Mouse (Mus musculus) CH12.LX (cell line): ENCODE data around the gene Arf5.

Source experiments
- CTCF ChIP-seq, 2 experiments: IDR thresholded peaks in 1 of 2; conservative IDR thresholded peaks in 1 of 2; 2 replicates each; pipeline ENCODE4 v1.5.1; 2011 to 2012; ENCODE audit warnings: low read depth in 2 of 2, low read length in 2 of 2, improper control_type of control experiment in 1 of 2, inconsistent platforms in 1 of 2, mild to moderate bottlenecking in 1 of 2, moderate library complexity in 1 of 2
- EP300 ChIP-seq: IDR thresholded peaks from 2 replicates; pipeline ENCODE4 v1.6.1; 2011; ENCODE audit warnings: low read length, improper control_type of control experiment
- ETS1 ChIP-seq: conservative IDR thresholded peaks from 2 replicates; pipeline ENCODE4 v1.6.1; 2012; ENCODE audit warnings: low read depth, mild to moderate bottlenecking, inconsistent platforms, low read length, improper control_type of control experiment, moderate library complexity
- HCFC1 ChIP-seq: IDR thresholded peaks from 2 replicates; pipeline ENCODE4 v1.6.1; 2012; ENCODE audit warnings: low read depth, mild to moderate bottlenecking, inconsistent platforms, low read length, improper control_type of control experiment
- KAT2A ChIP-seq: IDR thresholded peaks from 2 replicates; pipeline ENCODE4 v1.6.1; 2012; ENCODE audit warnings: low read length, improper control_type of control experiment, inconsistent platforms; ENCODE audit not compliant: insufficient replicate concordance
- MYC ChIP-seq: IDR thresholded peaks from 2 replicates; pipeline ENCODE4 v1.6.1; 2011; ENCODE audit warnings: low read depth, mild to moderate bottlenecking, improper control_type of control experiment, low read length
- NRF1 ChIP-seq: IDR thresholded peaks from 2 replicates; pipeline ENCODE4 v1.6.1; 2014; ENCODE audit warnings: low read depth, mild to moderate bottlenecking, inconsistent platforms, low read length, improper control_type of control experiment, moderate library complexity
- POLR2A ChIP-seq: IDR thresholded peaks from 2 replicates; pipeline ENCODE4 v1.6.1; 2011; ENCODE audit warnings: low read depth, mild to moderate bottlenecking, improper control_type of control experiment, low read length
- TBP ChIP-seq: conservative IDR thresholded peaks from 2 replicates; pipeline ENCODE4 v1.6.1; 2011; ENCODE audit warnings: low read depth, low read length, improper control_type of control experiment
- USF1 ChIP-seq: IDR thresholded peaks from 2 replicates; pipeline ENCODE4 v1.6.1; 2014; ENCODE audit warnings: low read depth, mild to moderate bottlenecking, inconsistent platforms, low read length, improper control_type of control experiment
- ZMIZ1 ChIP-seq: IDR thresholded peaks from 2 replicates; pipeline ENCODE4 v1.6.1; 2012; ENCODE audit warnings: low read depth, mild to moderate bottlenecking, inconsistent platforms, low read length, improper control_type of control experiment

GRCm38 (mm10) chr6:28421469-28422000 lies 1.8 kb upstream of the Arf5 start:
- peak; percentile 57 to 92 for TF ChIP-seq CTCF (conservative IDR thresholded peaks at IDR 0.05 in 1 of 2, IDR thresholded peaks at IDR 0.05 in 1 of 2; ENCODE audit: low read depth in 2 of 2, low read length in 2 of 2)
- peak; percentile 82 for TF ChIP-seq HCFC1
- TF ChIP-seq ETS1, result peak; percentile 17; the same call in 1 of the 2 replicates
- TF ChIP-seq EP300, result no peak
- no peak for TF ChIP-seq USF1
- TF ChIP-seq ZMIZ1, result peak; percentile 32; the same call in 1 of the 2 replicates
- peak; percentile 75 for TF ChIP-seq POLR2A
- peak; percentile 38 for TF ChIP-seq NRF1
- TF ChIP-seq MYC, result peak; percentile 60; the same call in 1 of the 2 replicates
- TF ChIP-seq KAT2A, result no peak
- no peak for TF ChIP-seq TBP
